Mouse (Mus musculus) R1 (cell line): Measurements from ENCODE around the gene Best1.

Source experiments
- DNase-seq: peaks from one replicate; pipeline ENCODE4 v3.0.0-alpha.2; 2018; ENCODE audit warnings: low read depth, low spot score

Gene Best1

DNA sequence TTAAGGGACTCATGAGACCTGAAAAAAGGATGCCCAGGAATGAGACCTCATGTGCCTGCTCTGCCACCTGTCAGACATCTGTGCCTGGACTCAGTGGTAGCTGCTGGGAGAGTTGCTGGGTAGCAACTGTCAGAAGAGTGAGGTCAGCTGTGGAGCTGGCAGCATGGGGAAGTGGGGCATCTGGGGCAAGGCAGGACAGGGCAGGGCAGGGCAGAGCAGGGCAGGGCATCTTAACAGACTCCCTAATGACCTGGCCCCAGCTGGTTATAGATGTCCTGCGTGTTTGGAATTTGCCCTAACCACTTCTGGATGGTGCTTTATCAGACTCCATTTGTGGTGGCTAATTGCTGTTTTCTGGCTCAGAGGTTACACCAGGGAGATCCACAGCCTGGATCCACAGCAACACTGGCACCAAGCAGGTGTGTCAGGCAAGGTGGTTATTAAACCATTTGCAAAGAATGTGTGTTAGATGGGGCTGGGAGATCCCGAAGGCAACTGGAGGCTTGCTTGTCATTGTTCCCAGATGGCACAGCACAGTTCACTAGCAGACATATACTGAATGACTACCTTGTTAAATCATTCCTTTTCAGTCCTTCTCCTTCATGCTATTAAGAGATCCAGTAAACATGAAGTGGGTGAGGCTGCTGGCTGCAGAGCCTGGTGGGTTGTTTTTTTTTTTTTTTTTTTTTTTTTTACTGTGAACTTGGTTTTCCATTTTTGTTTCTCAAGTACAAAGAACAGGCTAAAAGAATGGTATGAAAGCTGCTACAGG is 35.2 kb downstream of the Best1 start:
- no peak for DNase-seq

DNA sequence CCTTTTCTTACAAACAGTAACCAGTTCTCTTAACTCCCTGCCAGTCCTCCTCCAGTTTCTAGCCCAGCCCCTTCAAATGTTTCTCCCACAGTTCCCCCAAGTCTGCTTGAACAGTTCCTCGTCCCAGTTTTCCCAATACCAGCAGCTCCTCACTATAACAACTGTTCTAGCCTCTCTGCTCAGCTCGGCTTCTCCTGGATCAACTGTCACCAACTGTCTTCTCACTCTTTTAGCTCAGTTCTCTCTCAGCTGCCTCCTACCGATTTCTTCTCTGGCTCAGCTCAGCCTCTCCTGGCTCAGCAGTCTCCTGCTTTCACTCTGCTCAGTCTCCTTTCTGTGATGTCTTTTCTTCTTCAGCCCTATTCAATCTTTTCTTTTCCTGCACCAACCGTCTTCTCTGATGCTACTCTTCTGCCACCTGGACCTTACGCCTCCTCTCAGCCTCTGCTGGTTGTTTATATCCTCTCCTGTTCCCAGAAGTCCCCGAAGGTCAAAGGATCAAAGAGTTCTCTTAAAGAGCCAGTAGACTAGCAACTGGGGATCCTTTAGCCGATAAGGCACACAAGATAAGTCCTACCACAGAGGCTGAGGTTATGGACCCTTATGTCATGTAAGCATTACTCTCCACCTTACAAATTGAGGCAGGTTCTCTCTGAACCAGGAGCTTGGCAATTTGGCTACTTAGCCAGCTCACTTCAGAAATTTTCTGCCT is 37.1 kb downstream of the Best1 start:
- no peak for DNase-seq

DNA sequence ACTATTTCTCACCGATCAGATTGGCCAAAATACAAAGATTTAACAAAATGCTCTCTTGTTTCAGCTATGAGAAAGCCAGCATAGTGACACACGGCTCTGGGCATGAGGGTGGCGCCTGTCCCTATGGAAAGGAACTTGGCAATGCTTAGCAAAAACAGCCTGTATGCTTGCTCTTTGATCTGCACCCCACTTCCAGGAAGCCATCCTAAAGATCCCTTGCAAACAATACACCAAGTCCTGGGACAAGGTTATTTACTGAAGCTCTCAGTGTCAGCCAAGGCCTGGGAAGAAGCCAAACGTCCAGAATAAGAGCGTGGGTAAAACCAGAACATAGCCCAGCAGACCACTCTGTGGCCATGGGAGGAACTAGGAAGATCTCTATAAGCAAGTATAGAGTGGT is 40.7 kb downstream of the Best1 start:
- no peak for DNase-seq

DNA sequence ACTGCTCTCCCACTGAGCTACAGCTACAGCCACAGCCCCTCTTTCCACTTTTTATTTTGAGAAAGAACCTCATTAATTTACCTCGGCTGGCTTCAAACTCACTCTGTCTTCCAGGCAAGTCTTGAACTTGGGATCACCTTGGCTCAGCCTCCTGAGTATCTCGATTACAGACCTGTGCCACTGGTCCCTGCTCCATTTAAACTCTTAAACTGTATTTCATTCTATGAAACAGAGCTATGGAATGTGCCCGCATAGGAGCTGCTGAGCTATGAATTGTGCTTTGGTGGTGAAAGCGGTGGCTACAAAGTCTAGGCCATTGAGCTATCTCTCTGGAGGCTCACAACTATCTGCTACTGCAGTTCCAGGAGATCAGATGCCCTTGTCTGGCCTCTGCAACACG is 43.5 kb downstream of the Best1 start:
- DNase-seq, result no peak

DNA sequence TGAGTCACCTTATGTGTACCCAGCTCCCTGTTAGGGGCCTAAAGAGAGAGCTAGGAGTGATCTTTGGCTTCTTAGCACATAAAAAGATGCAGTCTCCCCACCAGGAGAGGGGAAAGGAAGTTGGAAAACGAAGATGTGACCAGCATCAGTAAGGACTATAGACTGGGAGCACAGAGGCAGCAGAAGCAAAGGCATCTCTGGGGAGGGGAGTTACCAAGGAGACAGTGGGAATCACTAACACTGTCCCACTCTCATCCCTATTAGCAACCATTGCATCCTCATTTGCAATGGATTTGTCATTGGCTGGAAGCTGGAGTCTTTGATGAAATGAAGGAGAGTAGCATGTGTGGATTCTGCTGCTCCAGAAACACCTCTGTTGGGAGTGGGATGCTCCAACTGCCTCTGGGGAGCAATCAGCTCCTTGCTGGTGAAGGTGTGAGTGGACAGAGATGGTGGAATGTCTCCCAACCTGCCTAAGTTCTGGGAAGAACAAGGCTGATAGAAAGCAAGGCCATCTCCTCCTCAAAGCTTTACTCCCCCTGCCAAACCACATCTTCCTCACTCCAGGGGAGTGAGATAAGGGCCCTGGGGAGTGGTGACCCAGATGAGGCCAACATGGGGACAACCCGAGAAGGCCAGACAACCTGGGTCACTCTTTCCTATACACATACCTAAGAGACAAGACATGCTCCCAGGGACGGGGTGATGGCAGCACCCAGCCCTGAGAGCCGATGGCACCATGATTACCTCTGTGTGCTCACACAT is 44.6 kb downstream of the Best1 start:
- no peak for DNase-seq

DNA sequence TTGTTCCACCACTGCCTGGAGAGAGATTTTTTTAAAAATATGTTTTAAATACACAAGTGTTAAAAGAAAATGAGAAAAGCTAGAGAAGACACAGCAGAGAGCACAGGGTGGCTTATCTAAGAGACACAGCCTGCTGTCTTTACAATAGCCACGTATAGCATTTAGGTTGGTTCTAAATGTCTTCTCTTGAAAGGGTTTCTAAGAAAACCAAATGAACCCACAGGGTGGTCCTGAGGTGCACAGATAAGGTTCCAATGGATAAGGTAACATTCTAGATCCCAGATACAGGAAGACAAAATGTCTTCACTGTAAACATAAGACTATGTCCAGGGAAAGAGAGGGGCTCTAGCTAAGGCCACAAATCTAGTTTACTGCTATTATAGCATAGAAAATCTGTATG is 46.0 kb downstream of the Best1 start:
- DNase-seq, result no peak

DNA sequence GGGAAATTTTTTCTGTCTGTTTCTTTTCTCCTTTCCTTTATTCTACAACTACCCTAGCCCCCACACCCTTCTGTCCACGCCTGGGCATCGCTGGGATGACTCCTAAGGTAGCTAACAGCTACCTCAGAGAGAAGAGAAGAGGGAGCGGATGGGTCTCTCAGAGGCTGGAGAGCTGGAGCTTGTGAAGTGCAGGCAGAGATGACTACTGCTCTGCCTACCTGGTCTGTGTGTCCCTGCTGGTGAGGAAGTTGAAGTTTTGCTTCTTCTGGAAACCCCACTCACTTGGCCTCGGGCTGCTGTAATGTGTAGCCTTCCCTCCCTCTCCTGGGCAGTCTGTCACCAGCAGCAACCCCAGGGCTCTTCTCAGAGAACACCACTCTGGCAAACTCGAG is 46.6 kb downstream of the Best1 start:
- no peak for DNase-seq

DNA sequence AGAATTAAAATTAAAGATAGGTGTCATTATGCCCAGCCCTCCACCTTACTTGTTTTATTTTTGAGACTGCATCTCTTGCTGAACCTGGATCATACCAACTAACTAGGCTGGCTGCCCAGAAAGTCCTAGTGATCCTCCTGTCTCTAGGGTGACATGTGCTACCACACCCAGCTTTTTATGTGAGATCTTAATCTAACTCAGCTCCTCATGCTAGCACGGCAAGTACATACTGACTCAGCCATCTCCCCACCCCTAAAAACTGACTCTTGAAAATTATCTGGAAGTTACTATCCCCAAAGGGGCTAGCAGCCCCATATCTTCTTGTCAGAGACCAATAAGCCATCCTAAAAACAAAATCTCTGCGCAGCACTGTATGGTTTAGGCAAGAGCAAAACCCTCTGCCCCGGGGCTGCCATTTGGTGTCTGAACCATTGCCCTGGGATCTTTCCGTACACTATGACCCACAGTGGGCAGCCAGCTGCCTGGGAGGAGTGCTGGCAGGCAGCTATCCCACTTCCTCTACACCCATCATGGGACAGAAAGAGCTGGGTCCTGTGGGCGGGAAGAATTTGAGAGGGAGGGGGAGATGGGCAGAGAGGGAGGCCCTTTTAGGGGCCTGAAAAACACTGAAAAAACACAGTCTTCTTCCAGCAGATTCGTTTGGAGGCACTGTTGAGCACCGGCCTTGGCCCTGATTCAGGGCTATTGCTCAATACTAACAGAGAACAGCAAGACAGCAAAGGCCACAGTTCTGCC is 47.2 kb downstream of the Best1 start:
- DNase-seq, result no peak

DNA sequence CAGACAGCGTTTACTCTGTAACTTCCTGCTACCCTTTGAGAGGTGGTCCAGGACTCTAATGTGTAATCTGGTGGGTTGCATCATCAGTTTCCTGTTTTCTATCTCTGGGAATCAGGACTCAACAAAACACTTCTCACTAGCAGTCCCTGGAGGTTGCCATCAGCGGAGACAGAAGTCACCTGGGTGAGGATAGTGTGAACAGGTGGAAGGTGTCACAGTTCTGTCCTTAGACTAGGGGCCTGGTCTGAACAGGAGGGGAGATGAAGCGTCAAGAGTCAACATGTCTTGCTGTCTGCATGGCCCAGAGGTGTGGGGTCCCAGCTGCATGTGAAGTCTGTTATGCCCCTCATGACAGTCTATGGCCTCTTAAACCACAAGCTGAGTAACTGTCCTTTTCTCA is 48.5 kb downstream of the Best1 start:
- no peak for DNase-seq

DNA sequence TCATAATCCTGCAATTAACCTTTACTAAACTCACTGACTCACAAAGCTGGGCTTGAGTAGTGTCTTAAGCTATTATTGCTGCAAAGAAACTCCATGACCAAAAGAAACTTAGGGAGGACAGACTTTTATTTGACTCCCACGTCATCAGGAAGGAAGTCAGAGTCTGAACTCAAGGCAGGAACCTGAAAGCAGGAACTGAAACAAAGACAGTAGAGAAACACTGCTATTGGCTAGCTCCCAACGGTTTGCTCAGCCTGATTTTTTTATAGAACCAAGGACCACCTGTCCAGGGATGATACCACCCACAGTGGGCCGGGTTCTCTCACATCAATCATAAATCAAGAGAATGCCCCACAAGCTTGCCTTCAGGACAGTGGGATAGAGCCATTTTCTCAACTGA is 49.0 kb downstream of the Best1 start:
- no peak for DNase-seq

DNA sequence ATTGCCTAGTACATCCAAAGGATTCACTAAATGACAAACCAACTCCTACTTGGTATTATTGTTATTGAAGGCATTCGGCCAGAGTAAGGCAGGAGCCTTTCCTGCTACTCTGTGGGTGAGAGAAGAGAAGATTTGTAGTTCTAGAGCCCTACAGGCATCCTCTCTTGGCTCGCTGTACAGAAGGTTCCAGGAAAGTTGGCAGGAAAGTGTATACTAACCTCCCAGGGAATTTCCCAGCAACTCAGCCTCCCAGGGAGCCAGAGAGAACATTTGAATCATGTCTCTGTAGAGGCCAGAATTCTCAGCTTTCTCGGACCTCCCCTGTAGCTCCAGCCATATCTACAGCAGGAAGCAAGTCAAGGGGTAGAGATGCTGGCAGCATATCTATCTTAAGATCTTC is 54.4 kb downstream of the Best1 start:
- DNase-seq, result no peak

DNA sequence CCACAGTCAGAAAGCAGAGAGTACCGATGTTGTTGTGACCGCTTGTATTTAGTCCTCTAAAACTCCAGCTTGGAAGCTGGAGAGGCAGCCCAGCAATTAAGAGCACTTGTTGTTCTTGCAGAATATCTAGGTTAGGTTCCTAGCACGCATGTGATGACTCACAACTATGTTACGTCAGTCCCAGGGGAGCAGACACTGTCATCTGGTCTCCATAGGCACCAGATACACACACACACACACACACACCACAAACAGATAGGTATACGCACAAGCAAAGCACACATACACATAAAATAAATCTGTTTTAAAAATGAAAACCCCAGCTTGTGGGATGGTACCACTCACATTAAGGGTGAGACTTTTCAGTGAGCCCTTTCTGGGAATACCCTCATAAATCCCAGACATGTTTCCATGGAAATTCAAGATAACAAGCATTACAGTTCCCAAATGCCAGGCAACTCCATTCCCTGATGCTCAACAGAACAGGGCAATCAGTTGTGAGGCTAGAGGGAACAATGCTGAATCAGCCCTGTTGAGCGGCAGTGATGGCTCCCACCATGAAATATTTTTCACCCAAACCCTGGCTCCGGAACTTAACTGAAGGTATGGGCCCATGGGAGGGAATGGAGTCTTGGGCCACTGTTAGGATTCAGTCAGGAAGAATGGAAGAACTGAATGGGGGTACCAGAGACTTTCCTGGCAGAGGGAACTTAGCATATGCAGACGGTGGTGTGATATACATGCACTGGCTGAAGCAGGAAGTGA is 55.5 kb downstream of the Best1 start:
- no peak for DNase-seq

DNA sequence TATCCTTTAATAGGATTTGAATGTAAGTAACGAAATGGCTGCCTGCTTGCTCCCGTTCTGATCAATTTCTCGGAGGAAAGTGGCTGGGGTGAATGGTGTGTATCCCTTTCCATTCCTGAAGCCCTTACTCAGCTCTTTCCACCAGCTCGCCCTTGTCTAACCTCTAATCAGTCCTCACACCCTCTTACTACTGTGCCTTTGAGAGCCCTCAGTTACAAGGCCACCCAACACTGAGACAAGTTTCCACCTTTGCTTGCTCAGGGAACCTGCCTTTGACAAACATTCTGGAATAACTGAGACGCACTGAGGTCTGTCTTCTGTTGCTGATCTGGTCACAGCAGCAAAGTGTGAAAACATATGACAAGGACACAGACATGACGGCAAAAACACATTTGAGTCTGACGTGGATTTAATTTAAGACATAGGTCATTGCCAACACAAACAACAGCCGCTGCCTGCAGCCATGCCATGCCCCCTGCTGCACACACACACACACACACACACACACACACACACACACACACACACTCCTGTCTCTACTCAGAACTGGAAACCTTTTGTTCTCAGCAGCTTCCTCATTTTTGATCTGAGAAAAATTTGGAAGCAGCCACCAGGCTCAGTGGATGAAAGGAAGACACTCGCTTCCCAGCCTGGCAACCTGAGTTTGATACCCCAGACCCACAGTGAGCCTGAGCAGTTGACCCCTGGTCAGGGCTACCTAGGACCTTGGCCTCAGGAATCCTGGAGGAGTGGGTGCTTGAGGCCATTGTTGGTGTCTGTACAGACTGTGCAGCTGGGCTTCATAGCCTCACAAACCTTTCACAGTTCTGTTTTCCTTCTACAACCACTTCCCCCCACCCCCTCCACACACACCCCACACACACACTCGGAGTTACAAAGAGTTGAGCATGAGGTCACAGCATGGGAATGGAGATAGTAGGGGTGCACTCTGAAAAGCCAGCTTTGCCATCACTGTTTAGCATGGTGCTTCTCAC is 58.6 kb downstream of the Best1 start:
- DNase-seq, result no peak

DNA sequence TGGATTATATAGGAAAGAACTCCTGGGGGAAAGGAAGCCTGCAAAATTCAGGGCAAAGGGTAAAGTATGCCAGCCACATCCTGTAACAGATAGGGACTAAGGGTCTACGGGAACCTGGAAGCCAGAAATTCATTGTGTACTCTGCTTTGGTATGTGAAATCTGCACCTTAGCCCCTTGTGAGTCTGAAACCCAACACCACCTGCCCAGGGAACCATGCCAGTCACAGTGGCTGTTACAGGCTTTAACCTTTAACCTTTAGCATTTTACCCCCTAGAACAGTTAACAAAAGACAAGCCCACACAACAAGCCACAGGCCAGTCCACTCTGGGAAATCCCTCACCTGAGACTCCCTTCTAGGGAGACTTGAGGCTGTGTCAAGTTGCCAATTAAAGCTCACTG is 59.6 kb downstream of the Best1 start:
- DNase-seq, result no peak

DNA sequence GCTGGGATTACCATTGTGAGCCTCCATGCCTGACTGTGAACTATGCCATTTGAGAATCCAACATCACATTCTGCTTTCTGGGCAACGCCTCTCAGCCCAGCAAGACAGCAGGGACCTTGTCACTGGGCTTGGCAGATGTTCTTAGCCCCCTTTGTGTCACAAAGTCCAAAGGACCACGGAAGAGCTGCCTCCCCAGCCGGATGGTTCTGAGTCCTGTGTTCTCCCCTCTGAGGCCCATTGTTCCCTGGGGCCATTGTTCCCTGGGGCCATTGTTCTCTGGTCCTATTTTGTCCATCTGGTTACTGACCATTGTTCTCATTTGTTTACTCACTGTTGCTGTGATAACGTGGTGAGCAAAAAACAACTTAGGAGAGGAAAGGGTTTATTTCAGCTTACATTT is 60.5 kb downstream of the Best1 start:
- DNase-seq, result peak; percentile 22

DNA sequence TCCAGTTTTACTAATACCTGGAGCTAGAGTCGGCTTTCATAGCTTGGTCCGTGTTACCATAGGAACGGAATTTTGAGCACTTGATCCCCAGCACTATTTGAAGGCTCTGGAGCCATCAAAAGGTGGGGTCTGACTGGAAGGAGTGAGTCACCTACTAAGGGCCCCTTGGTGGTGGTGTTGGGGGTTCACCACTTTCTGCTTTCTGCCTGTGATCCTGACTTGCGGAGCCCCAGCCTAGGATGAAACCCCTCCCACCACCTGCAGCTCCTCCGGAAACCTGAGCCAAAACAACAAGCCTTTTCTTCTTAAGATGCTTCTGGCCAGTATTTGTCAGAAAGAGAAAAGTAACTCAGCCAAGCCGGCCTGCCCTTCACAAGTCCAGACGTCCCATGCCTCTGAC is 61.6 kb downstream of the Best1 start:
- DNase-seq, result peak; percentile 49

DNA sequence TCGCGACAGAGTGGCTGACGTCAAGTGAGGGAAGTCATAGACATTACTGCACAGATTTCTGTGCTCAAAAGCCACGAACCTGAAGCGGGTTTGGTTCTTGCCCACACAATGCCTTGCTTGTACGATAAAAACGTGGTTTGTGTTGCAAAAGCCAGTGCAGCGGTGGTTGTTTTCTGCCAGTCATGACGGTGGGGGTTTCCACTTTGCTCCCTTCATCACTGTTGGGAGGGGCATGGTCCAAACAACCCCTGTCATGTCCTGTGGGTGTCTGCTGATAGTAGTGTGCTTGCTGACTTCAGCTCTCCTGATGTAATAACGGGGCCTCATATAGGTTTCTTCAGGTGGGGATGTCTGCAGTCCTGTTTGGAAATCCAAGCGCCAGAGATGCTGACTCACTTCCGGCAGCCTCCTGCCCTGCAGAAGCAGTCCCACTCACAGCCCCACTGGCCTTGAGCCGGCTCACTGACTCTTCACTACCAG is 62.6 kb downstream of the Best1 start:
- peak; percentile 35 for DNase-seq

DNA sequence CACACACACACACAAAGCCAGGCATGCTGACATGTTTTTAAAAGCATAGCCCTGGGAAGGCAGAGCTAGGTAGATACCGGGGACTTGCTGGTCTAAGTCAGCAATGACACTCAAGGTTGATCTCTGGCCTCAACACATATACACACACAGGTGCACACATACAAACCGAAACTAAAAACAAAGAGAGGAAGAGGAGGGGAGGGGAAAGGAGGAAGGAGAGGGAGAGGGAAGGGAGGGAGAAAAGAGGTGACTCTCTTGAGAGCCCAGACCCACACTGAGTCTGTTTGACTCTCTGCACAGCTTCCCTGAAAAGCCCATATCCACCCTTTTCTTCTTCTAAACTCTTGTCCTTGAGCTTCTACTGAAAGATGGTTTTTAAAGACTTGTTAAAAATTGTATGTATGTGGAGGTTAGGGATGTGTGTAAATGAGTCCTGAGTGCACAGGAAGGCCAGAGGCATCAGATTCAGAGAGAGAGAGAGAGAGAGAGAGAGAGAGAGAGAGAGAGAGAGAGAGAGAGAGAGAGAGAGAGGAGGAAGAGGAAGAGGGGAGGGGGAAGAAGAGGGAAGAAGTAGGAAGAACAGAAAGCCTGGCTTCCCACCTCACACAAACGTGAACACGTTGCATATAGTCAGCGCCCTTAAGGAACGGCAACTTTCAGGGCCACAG is 63.1 kb downstream of the Best1 start:
- DNase-seq, result no peak

DNA sequence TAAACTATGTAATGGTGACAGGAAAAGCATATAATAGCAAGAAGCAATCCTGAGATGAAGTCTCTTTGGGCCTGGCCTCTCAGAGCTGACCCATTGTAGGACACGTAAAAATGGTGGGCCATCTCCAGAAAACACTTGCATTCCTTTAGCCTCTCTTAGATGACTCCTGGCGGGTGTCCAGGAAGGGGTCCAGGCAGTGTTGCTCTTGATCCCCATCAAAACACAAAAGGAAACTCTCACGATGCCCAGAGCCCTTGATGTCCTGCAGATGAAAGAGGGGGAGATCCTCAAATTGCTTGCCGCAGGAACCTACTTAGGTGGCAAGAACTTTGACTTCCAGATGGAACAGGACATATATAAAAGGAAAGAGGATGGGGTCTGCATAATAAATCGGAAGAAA is 64.0 kb downstream of the Best1 start:
- no peak for DNase-seq
